Mouse (Mus musculus) embryonic stem cell, embryonic (primary cell): ENCODE data around the gene Ddx55.

Source experiments
- CTCF ChIA-PET, 4 experiments: fragments of 300-600 bp in 2 of 4; fragments of 350-600 bp in 2 of 4; sonication (Branson Sonifier 250); formaldehyde crosslinking; loops; one replicate each; lab custom pipeline; 2022; ENCODE audit warnings: inconsistent platforms in 2 of 4; lab: Charles Lee
- POLR2A ChIA-PET, 4 experiments: fragments of 300-600 bp in 2 of 4; fragments of 350-600 bp in 2 of 4; sonication (Branson Sonifier 250); formaldehyde crosslinking; loops; one replicate each; lab custom pipeline; 2022; ENCODE audit warnings: antibody characterized with exemption in 4 of 4, inconsistent platforms in 1 of 4; lab: Charles Lee

Ddx55 gene

DNA sequence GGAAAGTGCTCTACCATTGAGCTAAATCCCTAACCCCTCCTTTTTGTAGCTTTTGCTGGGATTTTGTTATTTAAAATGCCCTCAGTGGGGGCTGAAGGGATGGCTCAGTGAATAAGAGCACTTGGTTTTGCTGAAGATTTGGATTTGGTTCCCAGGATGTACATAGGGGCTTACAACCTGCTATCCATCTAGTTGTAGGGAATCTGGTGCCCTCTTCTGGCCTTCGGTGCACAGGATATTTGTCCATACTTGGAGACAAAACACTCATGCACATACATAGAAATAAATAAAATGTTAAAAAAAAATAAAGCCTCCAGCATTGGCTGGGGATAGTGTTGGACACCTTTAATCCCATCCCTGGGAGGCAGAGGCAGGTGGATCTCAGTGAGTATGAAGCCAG, 2.5 kb downstream of the Ddx55 start:
- CTCF ChIA-PET: interaction anchor here in 1 of 4 experiments (1.5 kb wide), 1 partner anchor 21 kb away, joined by 3 read pairs; no protein-coding TSS in a partner anchor
- POLR2A ChIA-PET: interaction anchor here in 2 of 4 experiments (0.9 to 2.5 kb wide), 4 partner anchors 10 to 128 kb away, joined by 3 to 6 read pairs (median 4); partner anchors contain the start of genes Eif2b1 (in 1 of the 2) and Gtf2h3 (in 1 of the 2)

- CTCF ChIA-PET: interaction anchor here in 1 of 4 experiments (0.6 kb wide), 1 partner anchor 88 kb away, joined by 4 read pairs; the partner anchor contains the start of gene Snrnp35
- POLR2A ChIA-PET: interaction anchor here in 2 of 4 experiments (0.6 to 2.5 kb wide), 6 partner anchors 9 to 145 kb away, joined by 3 to 8 read pairs (median 4); partner anchors contain the start of genes Ddx55 (in 1 of the 2) and Sbno1 (in 1 of the 2)
Measured at GRCm38 (mm10) chr5:124571068-124571467, 18.4 kb downstream of the Ddx55 start.

DNA sequence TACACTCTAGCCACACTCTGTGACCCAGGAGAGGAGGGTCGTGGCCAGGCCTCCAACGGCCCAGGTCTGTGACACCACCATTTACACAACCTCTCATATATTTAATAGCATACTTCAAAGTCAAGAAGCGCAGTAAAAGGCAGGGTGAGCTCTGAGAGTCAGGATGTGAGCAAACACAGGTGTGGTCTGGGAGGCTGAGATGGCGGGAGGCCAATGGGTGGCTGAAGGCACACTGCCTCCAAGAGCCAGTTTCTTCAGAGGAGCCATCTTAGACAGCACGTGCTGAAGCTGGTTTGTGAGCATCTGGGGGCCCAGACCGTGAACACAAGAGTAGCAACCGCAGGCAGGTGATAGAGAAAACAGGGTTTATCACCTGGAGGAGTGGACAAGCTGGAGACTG, 22.8 kb downstream of the Ddx55 start:
- ChIA-PET CTCF (no interaction called here), POLR2A (interaction anchor here in 3 of 4 experiments (0.5 to 1.8 kb wide), 13 partner anchors 8 to 549 kb away, joined by 3 to 6 read pairs (median 3); no protein-coding TSS in a partner anchor)

GRCm38 (mm10) chr5:124578633-124579317, 26.1 kb downstream of the Ddx55 start, which contains the start of the genes Eif2b1 and Gtf2h3:
Eif2b1 (minus strand) TSS chr5:124579131.
Gtf2h3 (plus strand) TSS chr5:124579140.
- ChIA-PET POLR2A (interaction anchor here in 2 of 4 experiments (0.5 to 2.2 kb wide), 13 partner anchors 8 to 184 kb away, joined by 3 to 9 read pairs (median 5); partner anchors contain the start of gene Rilpl1 (in 1 of the 2)), CTCF (no interaction called here)

DNA sequence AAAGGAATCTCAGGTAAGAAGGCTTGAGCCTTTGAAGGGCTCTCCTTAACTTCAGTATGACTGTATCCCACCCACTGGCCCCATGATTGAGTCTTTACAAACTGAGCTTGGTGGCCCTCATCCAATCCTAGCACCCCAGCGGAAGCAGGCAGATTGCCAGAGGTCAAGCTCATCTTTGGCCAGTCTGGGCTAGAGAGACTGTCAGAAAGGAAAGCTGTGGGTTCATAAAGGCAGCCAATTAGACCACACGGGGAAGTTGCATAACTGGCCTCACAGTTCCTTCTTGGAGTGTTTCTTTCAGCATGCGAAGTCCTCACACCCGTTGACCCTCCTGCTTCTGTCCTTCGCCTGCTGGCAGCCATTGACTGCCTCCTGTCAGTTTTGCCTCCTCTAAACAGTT, 29.9 kb downstream of the Ddx55 start:
- POLR2A ChIA-PET: interaction anchor here in 2 of 4 experiments (0.6 to 2.0 kb wide), 3 partner anchors 11 to 178 kb away, joined by 3 to 8 read pairs (median 3); no protein-coding TSS in a partner anchor

DNA sequence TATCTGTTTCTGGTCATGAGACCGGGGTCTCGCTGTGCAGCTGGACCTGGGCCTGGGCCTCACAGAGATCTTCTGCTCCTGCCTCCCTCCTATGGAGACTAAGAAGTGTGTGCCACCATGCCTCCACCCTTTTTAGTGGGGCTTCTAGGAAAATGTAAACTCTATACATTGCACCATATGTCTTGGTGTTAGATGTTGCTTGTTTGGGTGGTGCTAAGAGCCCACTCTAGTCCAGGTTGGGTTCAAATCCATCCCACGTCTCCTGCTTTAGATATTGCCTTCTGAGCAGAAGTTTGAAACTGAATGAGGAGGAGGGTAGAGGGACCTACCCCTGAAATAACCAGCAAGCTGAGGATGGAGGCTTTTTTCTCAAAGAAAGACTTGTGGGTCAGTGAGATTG, 40.1 kb downstream of the Ddx55 start:
- ChIA-PET CTCF (interaction anchor here in 1 of 4 experiments (0.6 kb wide), 1 partner anchor 67 kb away, joined by 5 read pairs; no protein-coding TSS in a partner anchor), POLR2A (interaction anchor here in 3 of 4 experiments (0.6 to 1.5 kb wide), 4 partner anchors 8 to 41 kb away, joined by 3 to 5 read pairs (median 4); partner anchors contain the start of genes Eif2b1 (in 1 of the 3) and Gtf2h3 (in 1 of the 3))

More for the DNA sequence above, 29.9 kb downstream of the Ddx55 start:
- CTCF ChIA-PET: no interaction called here

DNA sequence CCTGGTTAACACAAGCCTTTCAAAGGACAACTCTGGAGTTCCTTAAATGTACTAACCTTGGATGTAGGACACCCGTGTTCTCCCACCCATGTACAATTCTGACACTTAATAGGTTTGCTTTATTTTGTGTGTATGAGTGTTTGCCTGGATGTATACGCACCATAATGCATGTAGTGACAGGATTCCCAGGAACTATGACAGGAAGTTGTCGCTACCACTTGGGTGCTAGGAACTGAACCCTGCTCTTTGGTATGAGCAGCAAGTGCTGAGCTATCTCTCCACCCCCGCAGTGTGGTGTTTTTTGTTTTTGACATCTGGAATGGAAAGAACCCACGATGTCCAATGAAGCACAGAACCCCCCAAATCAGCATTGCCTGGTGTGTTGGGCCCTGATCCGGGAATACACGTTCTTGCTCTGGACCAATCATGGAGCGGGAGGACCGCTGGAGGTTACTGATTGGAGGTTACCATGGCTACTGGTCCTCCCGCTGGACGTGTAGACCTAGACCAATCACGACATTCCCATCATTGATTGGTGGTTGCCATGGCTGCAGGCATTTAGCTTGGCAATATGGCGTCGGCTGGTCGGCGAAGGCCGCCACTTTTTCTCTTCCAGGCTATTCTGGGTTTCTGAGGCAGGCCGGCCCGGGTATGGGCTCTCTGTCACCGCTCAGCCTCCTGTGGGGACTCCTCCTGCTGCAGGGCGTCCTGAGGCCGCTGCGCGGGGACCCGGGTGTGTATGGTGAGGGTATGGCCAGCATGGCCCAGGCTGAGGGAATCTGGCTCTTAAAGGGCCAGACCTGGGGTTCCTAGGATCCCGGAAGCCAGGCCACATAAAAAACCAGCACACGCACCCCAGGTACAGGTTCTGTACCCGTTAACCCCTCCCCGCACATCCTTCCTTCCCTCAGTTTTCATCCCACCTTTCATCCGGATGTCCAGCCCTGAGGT, 45.8 kb downstream of the Ddx55 start:
- ChIA-PET CTCF (interaction anchor here (0.6 to 1.7 kb wide), 18 partner anchors 12 to 909 kb away, joined by 3 to 10 read pairs (median 4); no protein-coding TSS in a partner anchor), POLR2A (interaction anchor here in 3 of 4 experiments (0.6 to 1.5 kb wide), 14 partner anchors 9 to 849 kb away, joined by 3 to 10 read pairs (median 4); partner anchors contain the start of genes Ddx55 (in 1 of the 3), Eif2b1 (in 1 of the 3), Gtf2h3 (in 1 of the 3) and Kmt5a (in 1 of the 3))

- ChIA-PET POLR2A (interaction anchor here in 2 of 4 experiments (0.7 to 1.5 kb wide), 4 partner anchors 7 to 275 kb away, joined by 3 to 8 read pairs (median 4); no protein-coding TSS in a partner anchor), CTCF (interaction anchor here (0.5 to 1.7 kb wide), 4 partner anchors 11 to 263 kb away, joined by 3 to 10 read pairs (median 5); partner anchors contain the start of genes Ccdc92 (in 1 of the 4) and Zfp664 (in 1 of the 4))
Measured at GRCm38 (mm10) chr5:124599726-124600125, 47.1 kb downstream of the Ddx55 start.

DNA sequence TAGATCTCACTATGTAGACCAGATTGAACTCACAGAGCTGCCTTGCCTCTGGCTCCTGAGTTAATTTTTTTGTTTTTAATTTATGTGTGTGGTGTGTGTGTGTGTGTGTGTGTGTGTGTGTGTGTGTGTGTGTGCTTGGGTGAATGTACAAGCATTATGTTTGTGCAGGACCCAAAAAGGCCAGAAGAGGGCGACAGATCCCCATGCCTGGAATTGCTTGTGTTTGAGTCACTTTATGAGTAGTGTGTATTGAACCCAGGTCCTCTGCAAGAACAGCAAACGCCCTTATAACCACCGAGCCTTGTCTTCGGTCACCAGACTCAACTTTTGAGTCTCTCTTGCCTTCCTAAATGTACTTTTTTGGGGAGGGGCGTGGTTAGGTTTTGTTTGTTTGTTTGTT, 49.7 kb downstream of the Ddx55 start:
- POLR2A ChIA-PET: interaction anchor here in 2 of 4 experiments (0.6 to 1.2 kb wide), 2 partner anchors 133 to 1303 kb away, joined by 3 to 6 read pairs; no protein-coding TSS in a partner anchor

DNA sequence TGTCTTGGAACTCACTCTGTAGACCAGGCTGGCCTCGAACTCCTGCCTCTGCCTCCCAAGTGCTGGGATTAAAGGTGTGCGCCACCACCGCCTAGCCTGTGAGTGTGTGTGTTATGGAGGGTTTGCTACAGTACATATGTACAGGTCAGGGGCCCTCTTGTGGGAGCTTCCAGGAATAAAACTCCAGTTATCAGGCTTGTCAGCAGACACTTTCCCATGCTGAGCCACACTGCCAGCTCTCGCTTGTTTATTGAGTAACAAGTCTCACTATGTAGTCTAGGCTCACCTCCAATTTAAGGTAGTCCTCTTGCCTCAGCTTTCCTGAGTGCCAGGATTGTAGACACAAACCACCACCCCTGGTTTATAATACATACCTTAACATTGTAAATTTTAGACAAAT, 51.6 kb downstream of the Ddx55 start:
- POLR2A ChIA-PET: interaction anchor here in 2 of 4 experiments (1.1 kb wide), 2 partner anchors 138 to 277 kb away, joined by 3 read pairs; partner anchors contain the start of genes 2810006K23Rik (in 1 of the 2) and Mphosph9 (in 1 of the 2)

More for the DNA sequence above, 49.7 kb downstream of the Ddx55 start:
- CTCF ChIA-PET: interaction anchor here (0.5 to 1.6 kb wide), 9 partner anchors 8 to 1081 kb away, joined by 3 to 9 read pairs (median 3); no protein-coding TSS in a partner anchor

DNA sequence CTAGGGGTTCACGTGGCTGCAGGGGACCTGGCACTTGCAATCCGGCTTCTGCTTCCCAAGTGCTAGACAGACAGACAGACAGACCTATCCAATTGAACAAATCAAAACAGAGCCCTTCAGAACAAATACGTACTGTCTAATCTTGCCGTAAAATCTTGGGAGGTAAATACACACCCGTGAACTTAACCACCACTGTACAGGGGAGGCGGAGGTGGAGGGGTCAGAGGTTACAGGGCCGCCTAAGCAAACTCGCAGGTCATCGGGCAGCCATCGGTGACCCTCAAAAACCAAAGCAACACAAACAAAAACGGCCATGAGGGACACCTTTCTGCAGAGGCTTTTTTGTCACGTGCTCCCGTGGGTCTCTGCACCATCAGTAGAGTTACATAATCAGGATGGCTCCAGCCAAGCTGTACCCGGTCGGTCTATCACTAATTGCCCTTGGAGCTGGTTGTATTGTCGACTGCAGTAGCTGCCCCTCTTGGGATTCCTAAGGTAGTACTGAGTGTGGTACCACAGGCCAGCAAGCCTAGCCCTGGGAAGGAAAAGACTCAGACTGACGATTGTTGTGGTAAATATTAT, 52.5 kb downstream of the Ddx55 start:
- ChIA-PET POLR2A (interaction anchor here in 2 of 4 experiments (1.1 kb wide), 2 partner anchors 9 to 13 kb away, joined by 3 read pairs; no protein-coding TSS in a partner anchor), CTCF (interaction anchor here in 2 of 4 experiments (0.6 to 2.1 kb wide), 7 partner anchors 19 to 455 kb away, joined by 3 to 5 read pairs (median 3); no protein-coding TSS in a partner anchor)

More for the DNA sequence above, 51.6 kb downstream of the Ddx55 start:
- CTCF ChIA-PET: interaction anchor here in 2 of 4 experiments (0.9 to 2.1 kb wide), 5 partner anchors 31 to 668 kb away, joined by 3 to 5 read pairs (median 3); no protein-coding TSS in a partner anchor

GRCm38 (mm10) chr5:124610965-124611364, 58.3 kb downstream of the Ddx55 start:
- ChIA-PET CTCF (interaction anchor here (0.5 to 2.0 kb wide), 32 partner anchors 8 to 1010 kb away, joined by 3 to 16 read pairs (median 4); partner anchors contain the start of gene Kmt5a (in 1 of the 4)), POLR2A (interaction anchor here in 3 of 4 experiments (0.6 to 1.9 kb wide), 21 partner anchors 12 to 793 kb away, joined by 3 to 6 read pairs (median 3); partner anchors contain the start of genes Atp6v0a2 (in 1 of the 3), Ccdc92 (in 1 of the 3), Eif2b1 (in 1 of the 3) and Gtf2h3 (in 1 of the 3))

DNA sequence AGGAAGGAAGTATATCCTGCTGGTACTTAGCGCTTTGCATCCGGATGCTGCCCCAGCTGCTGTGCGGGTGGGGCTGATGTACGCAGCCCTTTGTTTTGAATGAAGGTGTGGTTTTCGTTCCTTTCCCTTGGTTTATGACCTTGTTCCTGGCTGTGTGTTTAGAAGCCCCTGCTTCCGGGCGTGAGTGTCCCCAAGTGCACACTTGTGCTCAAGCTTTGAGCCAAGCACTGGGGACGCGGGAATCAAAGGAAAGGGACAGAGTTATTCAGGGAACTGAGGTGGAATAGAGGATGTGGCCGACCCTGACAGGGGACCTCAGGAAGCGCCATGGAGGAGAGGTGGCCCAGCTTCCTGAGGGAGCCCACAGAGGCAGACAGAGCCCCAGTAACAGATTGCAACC, 62.0 kb downstream of the Ddx55 start:
- CTCF ChIA-PET: interaction anchor here in 3 of 4 experiments (0.6 to 1.4 kb wide), 3 partner anchors 124 to 130 kb away, joined by 3 to 4 read pairs (median 3); no protein-coding TSS in a partner anchor
- POLR2A ChIA-PET: interaction anchor here in 2 of 4 experiments (0.6 to 1.1 kb wide), 3 partner anchors 9 to 29 kb away, joined by 3 to 6 read pairs (median 3); no protein-coding TSS in a partner anchor

- ChIA-PET CTCF (interaction anchor here in 3 of 4 experiments (0.6 to 1.7 kb wide), 7 partner anchors 8 to 653 kb away, joined by 3 to 6 read pairs (median 4); no protein-coding TSS in a partner anchor), POLR2A (interaction anchor here (0.5 to 2.4 kb wide), 14 partner anchors 9 to 837 kb away, joined by 3 to 15 read pairs (median 4); partner anchors contain the start of gene Atp6v0a2 (in 3 of the 4))
Measured at GRCm38 (mm10) chr5:124618711-124619110, 66.0 kb downstream of the Ddx55 start.
